Mouse (Mus musculus) thymus, adult 2 months (tissue): ENCODE data around the gene Tbxas1. TPM values are rescaled to one million over a fixed set of nuclear protein-coding genes. Genes with fewer than 3 reads are reported as not detected.

ENCODE experiments used
- DNase-seq: peaks from one replicate; pipeline ENCODE4 v3.0.0; 2021
- H3K27ac ChIP-seq: fragments of 200-500 bp; 2 replicates; pipeline ENCODE4 v1.5.1; 2012; ENCODE audit warnings: low read length, control low read depth; ENCODE audit not compliant: control insufficient read depth, insufficient read depth
- H3K27me3 ChIP-seq: fragments of 200-500 bp; 2 replicates; pipeline ENCODE4 v1.6.1; 2012; ENCODE audit warnings: mild to moderate bottlenecking, low read length, moderate library complexity, mixed read lengths; ENCODE audit not compliant: control insufficient read depth, insufficient read depth
- H3K36me3 ChIP-seq: fragments of 200-500 bp; 2 replicates; pipeline ENCODE4 v1.6.1; 2012; ENCODE audit warnings: mild to moderate bottlenecking, low read length, moderate library complexity; ENCODE audit not compliant: control insufficient read depth, insufficient read depth
- H3K4me1 ChIP-seq: fragments of 200-500 bp; replicated peaks from 2 replicates; pipeline ENCODE4 v1.6.1; 2012; ENCODE audit warnings: low read length; ENCODE audit not compliant: control insufficient read depth, insufficient read depth
- H3K4me3 ChIP-seq: fragments of 200-500 bp; 2 replicates; pipeline ENCODE4 v1.5.1; 2012; ENCODE audit warnings: mild to moderate bottlenecking, low read length, control low read depth, moderate library complexity; ENCODE audit not compliant: control insufficient read depth, insufficient read depth
- CTCF ChIP-seq: fragments of 200-500 bp; IDR thresholded peaks from 2 replicates; pipeline ENCODE4 v1.5.1; 2012; ENCODE audit warnings: mild to moderate bottlenecking, control low read depth, low read length, moderate library complexity, borderline replicate concordance; ENCODE audit not compliant: control insufficient read depth, poor library complexity, insufficient read depth; ENCODE audit errors: extremely low read depth
- POLR2A ChIP-seq: fragments of 200-500 bp; IDR thresholded peaks from 2 replicates; pipeline ENCODE4 v1.6.1; 2012; ENCODE audit warnings: mild to moderate bottlenecking, low read length, control low read depth, moderate library complexity; ENCODE audit not compliant: control insufficient read depth, poor library complexity, insufficient read depth; ENCODE audit errors: extremely low read depth
- whole genome bisulfite sequencing: fragments of 180-500 bp; shearing (Covaris S2); methylation state at CpG from one replicate; pipeline ENCODE4 v1.1.7; 2018; 5-methylcytosine and 5-hydroxymethylcytosine counted together
- polyA plus RNA-seq: library from polyadenylated mRNA; depleted of rRNA; stranded (reverse); fragments of >200 nt; gene quantifications from 2 replicates; pipeline ENCODE4 v1.2.3, GENCODE M21; 2012

Tbxas1 gene
- polyA plus RNA-seq, 1 experiment, result 6.0 TPM

GRCm38 (mm10) chr6:39058936-39059335 lies 183.7 kb downstream of the Tbxas1 start:
- H3K27ac ChIP-seq, result no peak overlapping the region
- TF ChIP-seq CTCF (no peak), POLR2A (no peak)
- no peak overlapping the region for H3K4me3 ChIP-seq
- no peaks in the 10 kb centered on the region for H3K36me3 ChIP-seq
- WGBS, result 90% methylated on average over 3 of the region's 3 CpGs
- no peaks in the 10 kb centered on the region; the same call in none of the 2 replicates for H3K4me1 ChIP-seq
- no peaks in the 10 kb centered on the region for H3K27me3 ChIP-seq
- no peak for DNase-seq

- H3K27ac ChIP-seq, result no peak overlapping the region
- H3K36me3 ChIP-seq, result no peaks in the 10 kb centered on the region
- H3K4me3 ChIP-seq, result no peak overlapping the region
- no peak for TF ChIP-seq CTCF
- no peak for TF ChIP-seq POLR2A
- no peaks in the 10 kb centered on the region for H3K27me3 ChIP-seq
- no peaks in the 10 kb centered on the region; the same call in none of the 2 replicates for H3K4me1 ChIP-seq
- WGBS, result 58% methylated on average over 12 of the region's 12 CpGs
- DNase-seq, result no peak
Observed at GRCm38 (mm10) chr6:39059547-39060497, 184.6 kb downstream of the Tbxas1 start.

DNA sequence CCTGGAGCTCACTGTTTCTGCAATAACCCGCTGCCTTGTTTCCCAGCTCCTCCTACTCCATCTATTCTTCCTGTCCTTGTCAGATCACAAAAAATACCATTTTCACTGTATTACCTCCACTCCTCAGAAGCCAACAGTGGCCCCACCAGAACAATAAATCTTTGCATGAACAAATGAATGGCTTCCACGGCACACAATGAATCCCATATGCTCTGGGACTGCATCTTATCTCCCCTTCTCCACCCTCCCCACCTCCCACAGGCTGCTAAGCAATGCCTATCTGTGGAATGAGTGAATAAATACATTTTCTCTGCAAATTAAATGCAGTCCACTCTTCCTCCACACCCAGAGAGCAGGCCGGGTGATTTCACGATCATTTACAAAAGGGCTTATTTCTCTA lies 186.0 kb downstream of the Tbxas1 start:
- no peaks in the 10 kb centered on the region for H3K36me3 ChIP-seq
- no peaks in the 10 kb centered on the region; the same call in 1 of the 2 replicates for H3K4me1 ChIP-seq
- no peak overlapping the region for H3K27ac ChIP-seq
- no peak for DNase-seq
- TF ChIP-seq POLR2A, result no peak
- no peak for TF ChIP-seq CTCF
- no peaks in the 10 kb centered on the region for H3K27me3 ChIP-seq
- H3K4me3 ChIP-seq, result no peak overlapping the region
- 99% methylated on average over 4 of the region's 4 CpGs for WGBS

- Histone ChIP-seq H3K27ac (no peak overlapping the region), H3K4me1 (no peaks in the 10 kb centered on the region), H3K27me3 (no peaks in the 10 kb centered on the region), H3K36me3 (no peaks in the 10 kb centered on the region), H3K4me3 (no peak overlapping the region)
- TF ChIP-seq POLR2A (no peak), CTCF (no peak)
- WGBS, result 40% methylated on average over 2 of the region's 2 CpGs
- DNase-seq, result no peak
Observed at GRCm38 (mm10) chr6:39063541-39063940, 188.3 kb downstream of the Tbxas1 start.

DNA sequence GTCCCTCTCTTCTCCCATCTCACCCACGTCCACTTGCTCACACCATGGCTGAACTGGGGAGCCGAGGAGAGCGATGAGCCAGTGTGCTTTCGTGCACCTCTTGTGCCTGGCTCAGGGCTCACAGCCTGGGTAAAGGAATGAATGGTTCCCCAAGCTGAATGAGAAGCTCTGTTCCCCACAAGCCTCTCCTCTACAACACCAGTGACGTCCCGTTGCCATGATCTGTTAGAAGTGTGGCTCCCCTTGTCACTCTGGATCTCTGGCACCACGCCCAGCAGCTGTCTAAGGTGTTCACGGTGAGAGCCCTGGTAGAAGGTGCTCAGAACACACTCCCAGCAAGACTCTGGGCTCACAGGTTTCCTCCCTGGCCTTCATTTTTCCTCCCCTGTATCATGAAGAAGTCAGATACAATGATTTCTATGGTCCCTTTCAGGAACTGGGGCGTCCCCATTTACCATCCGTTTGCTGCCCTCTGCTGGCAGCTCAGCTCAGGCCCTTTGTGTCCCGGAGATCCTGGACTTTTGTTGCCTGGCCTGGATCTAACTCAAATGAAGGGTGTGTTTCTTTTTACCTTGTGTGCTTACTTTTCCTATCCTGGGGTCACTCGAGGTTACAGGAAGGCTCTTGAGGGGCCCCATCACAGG lies 191.9 kb downstream of the Tbxas1 start:
- no peak overlapping the region for H3K27ac ChIP-seq
- WGBS, result 52% methylated on average over 12 of the region's 12 CpGs
- TF ChIP-seq CTCF (peak; percentile 69; the same call in 1 of the 2 replicates), POLR2A (no peak)
- H3K36me3 ChIP-seq, result no peaks in the 10 kb centered on the region
- H3K4me3 ChIP-seq, result no peak overlapping the region
- no peaks in the 10 kb centered on the region for H3K4me1 ChIP-seq
- peak; percentile 50 for DNase-seq
- H3K27me3 ChIP-seq, result no peaks in the 10 kb centered on the region

GRCm38 (mm10) chr6:39072664-39073063 lies 197.5 kb downstream of the Tbxas1 start:
- TF ChIP-seq CTCF, result no peak
- TF ChIP-seq POLR2A, result no peak
- H3K4me3 ChIP-seq, result no peak overlapping the region
- no peaks in the 10 kb centered on the region for H3K36me3 ChIP-seq
- H3K27me3 ChIP-seq, result no peaks in the 10 kb centered on the region
- WGBS, result 88% methylated on average over 5 of the region's 5 CpGs
- H3K27ac ChIP-seq, result no peak overlapping the region
- no peak for DNase-seq
- no peaks in the 10 kb centered on the region for H3K4me1 ChIP-seq
